Mouse (Mus musculus): Measurements from ENCODE around the gene Gm39653. TPM values are rescaled to one million over a fixed set of nuclear protein-coding genes. Genes with fewer than 3 reads are reported as not detected.

Gene Gm39653
- polyA plus RNA-seq (2014; fragmentation: Illumina TruSeq; extraction: RNeasy Lipid Tissue Mini Kit (QIAGEN cat#74804)), result not detected

DNA sequence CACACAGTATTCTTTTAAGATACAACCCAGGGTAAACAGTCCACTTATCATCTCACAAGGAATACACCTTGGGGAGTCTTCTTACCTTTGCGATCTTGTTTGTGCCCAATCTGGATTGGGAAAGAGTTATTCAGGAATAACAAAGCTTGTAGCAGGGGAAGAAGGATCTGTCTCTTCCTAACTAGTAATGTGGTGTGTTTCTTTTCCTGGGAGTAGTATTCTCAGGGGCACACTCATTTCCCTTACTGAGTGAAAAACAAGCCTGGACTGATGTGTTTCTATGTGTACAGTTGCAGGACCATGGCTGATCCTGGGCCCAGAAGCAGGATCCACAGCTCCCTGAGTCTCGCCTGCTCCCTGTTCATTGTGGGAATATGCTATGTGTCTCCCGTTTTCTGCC lies at the start of gene Gm39653:
Gm39653 (plus strand) TSS at position 301 of the 400 bp plus-strand sequence.

Other genes with a start within 250 kb of the Gm39653 start
- gene Adam23, start 170.1 kb upstream of the Gm39653 start, polyA plus RNA-seq (2014; fragmentation: Illumina TruSeq; extraction: RNeasy Lipid Tissue Mini Kit (QIAGEN cat#74804)), result 6.4 TPM
- not detected for gene Dytn, start 71.0 kb downstream of the Gm39653 start, polyA plus RNA-seq (2014; fragmentation: Illumina TruSeq; extraction: RNeasy Lipid Tissue Mini Kit (QIAGEN cat#74804))
- gene Mdh1b, start 114.3 kb downstream of the Gm39653 start, polyA plus RNA-seq (2014; fragmentation: Illumina TruSeq; extraction: RNeasy Lipid Tissue Mini Kit (QIAGEN cat#74804)), result 5.5 TPM
- 64.0 TPM for gene Fastkd2, start 114.6 kb downstream of the Gm39653 start, polyA plus RNA-seq (2014; fragmentation: Illumina TruSeq; extraction: RNeasy Lipid Tissue Mini Kit (QIAGEN cat#74804))
- not detected for gene 4933402D24Rik, start 153.3 kb downstream of the Gm39653 start, polyA plus RNA-seq (2014; fragmentation: Illumina TruSeq; extraction: RNeasy Lipid Tissue Mini Kit (QIAGEN cat#74804))